Mouse (Mus musculus) urinary bladder, postnatal 10 days (tissue): ENCODE data around the gene Nrxn3.

Experiments used
- DNase-seq: peaks from one replicate; pipeline ENCODE4 v3.0.0; 2022; ENCODE audit warnings: low spot score

Gene Nrxn3

GRCm38 (mm10) chr12:88722691-88723070 lies at the start of gene Nrxn3:
Nrxn3 (plus strand) TSS chr12:88722876.
- no peak for DNase-seq

GRCm38 (mm10) chr12:88704159-88704846 lies 18.4 kb upstream of the Nrxn3 start:
- no peak for DNase-seq

GRCm38 (mm10) chr12:88705959-88706358 lies 16.7 kb upstream of the Nrxn3 start:
- DNase-seq = no peak

GRCm38 (mm10) chr12:88707786-88708185 lies 14.9 kb upstream of the Nrxn3 start:
- DNase-seq = no peak

- DNase-seq = no peak
These were observed 13.5 kb upstream of the Nrxn3 start for GRCm38 (mm10) chr12:88709223-88709622.

- DNase-seq = no peak
These were observed 9.2 kb upstream of the Nrxn3 start for GRCm38 (mm10) chr12:88713456-88713855.

GRCm38 (mm10) chr12:88722031-88722690 lies 515 bp upstream of the Nrxn3 start:
- no peak for DNase-seq

- DNase-seq = no peak
These were observed 3.6 kb downstream of the Nrxn3 start for GRCm38 (mm10) chr12:88726316-88726715.

GRCm38 (mm10) chr12:88726755-88727154 lies 4.1 kb downstream of the Nrxn3 start:
- no peak for DNase-seq

GRCm38 (mm10) chr12:88730720-88731119 lies 8.0 kb downstream of the Nrxn3 start:
- no peak for DNase-seq

- DNase-seq = no peak
These were observed 12.4 kb downstream of the Nrxn3 start for GRCm38 (mm10) chr12:88735045-88735444.

GRCm38 (mm10) chr12:88737081-88737480 lies 14.4 kb downstream of the Nrxn3 start:
- DNase-seq = no peak

- DNase-seq = no peak
These were observed 15.9 kb downstream of the Nrxn3 start for GRCm38 (mm10) chr12:88738616-88739015.

- DNase-seq = no peak
These were observed 24.1 kb downstream of the Nrxn3 start for GRCm38 (mm10) chr12:88746788-88747187.

GRCm38 (mm10) chr12:88764791-88765190 lies 42.1 kb downstream of the Nrxn3 start:
- no peak for DNase-seq

GRCm38 (mm10) chr12:88774666-88775065 lies 52.0 kb downstream of the Nrxn3 start:
- no peak for DNase-seq

GRCm38 (mm10) chr12:88778036-88778435 lies 55.4 kb downstream of the Nrxn3 start:
- DNase-seq = no peak

GRCm38 (mm10) chr12:88784199-88785147 lies 61.8 kb downstream of the Nrxn3 start:
- DNase-seq = no peak

- no peak for DNase-seq
These were observed 70.6 kb downstream of the Nrxn3 start for GRCm38 (mm10) chr12:88793314-88793713.

- no peak for DNase-seq
These were observed 78.4 kb downstream of the Nrxn3 start for GRCm38 (mm10) chr12:88800990-88801655.

GRCm38 (mm10) chr12:88801656-88802007 lies 79.0 kb downstream of the Nrxn3 start:
- DNase-seq = no peak

- DNase-seq = no peak
These were observed 86.3 kb downstream of the Nrxn3 start for GRCm38 (mm10) chr12:88808947-88809346.
